14 mouse cellular contexts compared by ENCODE assay signal in genomic region chr8:118374738-118375137, GRCm38 (mm10).
DNase-seq lines count a peak whose midpoint lies in the region; ATAC-seq lines count a peak whose summit lies in the region.
"Had no signal": no experiment of that assay in that cellular context is flagged by ENCODE, and none has a peak within 500 bp of the region (broad histone marks: within the 10 kb centered on the region; RNA-seq: fewer than 3 reads in every experiment).

No protein-coding gene starts in this region.

- no peaks in the 10 kb centered on the region for H3K36me3 ChIP-seq in hindbrain, embryonic 12.5 days
- H3K36me3 ChIP-seq in hindbrain, embryonic 10.5 days: no peaks in the 10 kb centered on the region
- H3K36me3 ChIP-seq in midbrain, embryonic 14.5 days (ENCODE audit: control insufficient read depth, insufficient read depth, low read length): no peaks in the 10 kb centered on the region
- H3K36me3 ChIP-seq in midbrain, embryonic 10.5 days: no peaks in the 10 kb centered on the region
- H3K36me3 ChIP-seq: hindbrain, embryonic 15.5 days had no signal

- H3K27me3 ChIP-seq in hindbrain, embryonic 12.5 days: no peaks in the 10 kb centered on the region
- H3K27me3 ChIP-seq in hindbrain, embryonic 10.5 days (ENCODE audit: insufficient read depth, poor library complexity, severe bottlenecking): no peaks in the 10 kb centered on the region
- H3K27me3 ChIP-seq in midbrain, embryonic 14.5 days (ENCODE audit: control insufficient read depth, insufficient read depth, low read length): no peaks in the 10 kb centered on the region
- H3K27me3 ChIP-seq in midbrain, embryonic 10.5 days (ENCODE audit: low read depth, poor library complexity, severe bottlenecking): no peaks in the 10 kb centered on the region
- H3K27me3 ChIP-seq: hindbrain, embryonic 15.5 days had no signal

- no peak overlapping the region for H3K9ac ChIP-seq in hindbrain, embryonic 12.5 days
- H3K9ac ChIP-seq in midbrain, embryonic 14.5 days (replicated peaks; ENCODE audit: low read length): no peak overlapping the region
- H3K9ac ChIP-seq: hindbrain, embryonic 15.5 days had no signal

- H3K4me1 ChIP-seq in hindbrain, embryonic 12.5 days: peaks cover 17% of the 10 kb centered on the region
- H3K4me1 ChIP-seq in hindbrain, embryonic 10.5 days (replicated peaks): peaks cover 13% of the 10 kb centered on the region
- peaks cover 11% of the 10 kb centered on the region; the same call in 1 of the 2 replicates for H3K4me1 ChIP-seq in midbrain, embryonic 14.5 days (ENCODE audit: control insufficient read depth, insufficient read depth, low read length)
- H3K4me1 ChIP-seq in midbrain, embryonic 10.5 days: peaks cover 20% of the 10 kb centered on the region

- 54% methylated on average over 6 of the region's 6 CpGs for WGBS in hindbrain, embryonic 12.5 days
- 73% methylated on average over 6 of the region's 6 CpGs for WGBS in hindbrain, embryonic 10.5 days
- 46% methylated on average over 6 of the region's 6 CpGs for WGBS in midbrain, embryonic 14.5 days
- WGBS in midbrain, embryonic 10.5 days: 85% methylated on average over 6 of the region's 6 CpGs

- DNase-seq in hindbrain, embryonic 10.5 days (ENCODE audit: low spot score): no peak
- DNase-seq in midbrain, embryonic 14.5 days: peak; percentile 54
- DNase-seq in midbrain, embryonic 10.5 days (ENCODE audit: low spot score): no peak
- peak; percentile 21 for DNase-seq in fibroblast of lung, adult 2 months (ENCODE audit: low read depth)
- peak; percentile 48 for DNase-seq in lung, postnatal 10 days
- DNase-seq in kidney, adult 18-20 months: no peak
- no peak for DNase-seq in adrenal gland, postnatal 36 days
- DNase-seq: cerebellum, postnatal 25 days; gastrocnemius, postnatal 10 days; kidney, postnatal 10 days had no signal

- no peaks in the 10 kb centered on the region for H3K9me3 ChIP-seq in hindbrain, embryonic 12.5 days (replicated peaks)
- no peaks in the 10 kb centered on the region for H3K9me3 ChIP-seq in hindbrain, embryonic 10.5 days
- H3K9me3 ChIP-seq in midbrain, embryonic 14.5 days (ENCODE audit: control insufficient read depth, low read length): no peaks in the 10 kb centered on the region
- H3K9me3 ChIP-seq in midbrain, embryonic 10.5 days (replicated peaks): no peaks in the 10 kb centered on the region
- H3K9me3 ChIP-seq: hindbrain, embryonic 15.5 days had no signal

- ATAC-seq in hindbrain, embryonic 12.5 days (ENCODE audit: low FRiP score): 0 out of 2 replicates have a peak, but pooled peaks have one; percentile 40
- no peak for ATAC-seq in midbrain, embryonic 14.5 days (ENCODE audit: low FRiP score, low TSS enrichment)

- H3K27ac ChIP-seq in hindbrain, embryonic 12.5 days: no peak overlapping the region
- H3K27ac ChIP-seq in hindbrain, embryonic 10.5 days: no peak overlapping the region
- H3K27ac ChIP-seq in midbrain, embryonic 14.5 days (replicated peaks; ENCODE audit: low read depth, low read length): no peak overlapping the region
- no peak overlapping the region for H3K27ac ChIP-seq in midbrain, embryonic 10.5 days (replicated peaks)
- H3K27ac ChIP-seq: hindbrain, embryonic 15.5 days; macrophage; stomach, postnatal 0 days had no signal

- no peak overlapping the region for H3K4me3 ChIP-seq in hindbrain, embryonic 12.5 days
- H3K4me3 ChIP-seq in hindbrain, embryonic 10.5 days: no peak overlapping the region
- H3K4me3 ChIP-seq in midbrain, embryonic 14.5 days (replicated peaks; ENCODE audit: low read depth, low read length): no peak overlapping the region
- no peak overlapping the region for H3K4me3 ChIP-seq in midbrain, embryonic 10.5 days
- H3K4me3 ChIP-seq: hindbrain, embryonic 15.5 days had no signal

- H3K4me2 ChIP-seq in hindbrain, embryonic 12.5 days (replicated peaks): no peak overlapping the region
- H3K4me2 ChIP-seq in midbrain, embryonic 14.5 days (ENCODE audit: low read length): no peak overlapping the region
- H3K4me2 ChIP-seq: hindbrain, embryonic 15.5 days had no signal

Comparison
In these comparisons a context has a peak if more than half of its experiments do, and no peak if none do; other contexts are left out.
1. DNase-seq: peak in midbrain, embryonic 14.5 days (single experiment), fibroblast of lung, adult 2 months (single experiment) and lung, postnatal 10 days (single experiment); none in hindbrain, embryonic 10.5 days (single experiment), midbrain, embryonic 10.5 days (single experiment), kidney, adult 18-20 months (single experiment) and adrenal gland, postnatal 36 days (0 of 2).